Mouse (Mus musculus): ENCODE data around the gene Tnnc1.

GRCm38 (mm10) chr14:31161638-31162037 is 46.5 kb upstream of the Tnnc1 start:
- TF ChIP-seq CTCF (IDR thresholded peaks at IDR 0.05; ENCODE audit: low read depth, low read length) (no peak), POLR2A (IDR thresholded peaks at IDR 0.05; ENCODE audit: extremely low read depth, insufficient read depth, low read length) (no peak)
